Mouse (Mus musculus): ENCODE results near the gene 4930412O13Rik.

DNA sequence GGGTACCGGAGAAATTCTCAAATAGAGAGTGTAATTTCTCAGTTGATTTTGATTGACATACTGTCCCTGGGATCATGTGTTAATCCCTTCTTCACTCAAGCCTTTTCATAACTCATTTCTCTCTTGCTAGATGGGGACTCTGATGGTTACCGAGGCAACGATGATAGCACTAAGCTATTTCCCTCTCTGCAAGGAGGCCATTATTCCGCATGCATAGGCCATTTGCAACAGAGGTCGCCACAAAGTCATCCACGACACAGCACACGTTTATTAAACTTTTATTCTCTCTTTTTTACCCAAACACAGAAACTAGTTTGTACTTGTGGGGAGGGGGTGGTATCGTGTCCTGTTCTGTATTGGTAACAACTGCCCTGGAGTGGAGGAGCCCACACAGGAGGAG lies 16.8 kb downstream of the 4930412O13Rik start:
- TF ChIP-seq POLR2A (IDR thresholded peaks at IDR 0.05; ENCODE audit: borderline replicate concordance, insufficient read depth, low read length) = no peak
- no peak for TF ChIP-seq CTCF (IDR thresholded peaks at IDR 0.05; ENCODE audit: borderline replicate concordance, insufficient read depth, low read depth, low read length)

Data from cerebellum, adult 2 months (tissue).